Mouse (Mus musculus) cerebellum, adult 2 months (tissue): ENCODE measurements around the gene Upb1. TPM values are rescaled to one million over a fixed set of nuclear protein-coding genes. Genes with fewer than 3 reads are reported as not detected.
"Not testable (repeated sequence)": the region's sequence is repeated elsewhere in the genome, so short reads cannot be mapped to it uniquely, and the experiment has no call there.

Source experiments
- DNase-seq, 2 experiments: peaks; one replicate each; pipeline ENCODE4 v3.0.0; 2021
- H3K27ac ChIP-seq: fragments of 200-500 bp; 2 replicates; pipeline ENCODE4 v1.5.1; 2012; ENCODE audit warnings: low read length, control low read depth, inconsistent platforms; ENCODE audit not compliant: insufficient read depth
- H3K27me3 ChIP-seq: fragments of 200-500 bp; 2 replicates; pipeline ENCODE4 v1.6.1; 2012; ENCODE audit warnings: inconsistent platforms, mild to moderate bottlenecking, low read length, moderate library complexity; ENCODE audit not compliant: control insufficient read depth, insufficient read depth
- H3K4me1 ChIP-seq: fragments of 200-500 bp; 2 replicates; pipeline ENCODE4 v1.6.1; 2011; ENCODE audit warnings: low read length; ENCODE audit not compliant: control insufficient read depth, insufficient read depth
- H3K4me3 ChIP-seq: fragments of 200-500 bp; replicated peaks from 2 replicates; pipeline ENCODE3; 2011; ENCODE audit warnings: mild to moderate bottlenecking, low read depth, low read length, control low read depth; ENCODE audit not compliant: insufficient read depth
- CTCF ChIP-seq: fragments of 200-500 bp; IDR thresholded peaks from 2 replicates; pipeline ENCODE4 v1.5.1; 2011; ENCODE audit warnings: low read depth, mild to moderate bottlenecking, control low read depth, low read length, moderate library complexity, borderline replicate concordance; ENCODE audit not compliant: insufficient read depth
- POLR2A ChIP-seq: fragments of 200-500 bp; IDR thresholded peaks from 2 replicates; pipeline ENCODE4 v1.6.1; 2011; ENCODE audit warnings: low read length, control low read depth, borderline replicate concordance; ENCODE audit not compliant: insufficient read depth
- WGBS: fragments of 180-500 bp; shearing (Covaris S2); methylation state at CpG from one replicate; pipeline ENCODE4 v1.1.7; 2018; 5-methylcytosine and 5-hydroxymethylcytosine counted together
- polyA plus RNA-seq: library from polyadenylated mRNA; depleted of rRNA; stranded (reverse); fragments of >200 nt; gene quantifications from 2 replicates; pipeline ENCODE4 v1.2.3, GENCODE M21; 2012

Gene Upb1
- polyA plus RNA-seq, 1 experiment, result 0.20 TPM

- 53% methylated on average over 2 of the region's 2 CpGs for WGBS
- no peak for TF ChIP-seq CTCF
- no peak for TF ChIP-seq POLR2A
These were observed 10.8 kb upstream of the Upb1 start for GRCm38 (mm10) chr10:75390156-75390555.

GRCm38 (mm10) chr10:75390832-75391231 is 10.1 kb upstream of the Upb1 start:
- WGBS, result 85% methylated on average over 4 of the region's 4 CpGs
- H3K4me1 ChIP-seq, result no peaks in the 10 kb centered on the region
- DNase-seq, result no peak
- H3K4me3 ChIP-seq, result no peak overlapping the region
- no peaks in the 10 kb centered on the region for H3K27me3 ChIP-seq
- peak; percentile 28; the same call in 1 of the 2 replicates for TF ChIP-seq CTCF
- no peak for TF ChIP-seq POLR2A
- H3K27ac ChIP-seq, result no peak overlapping the region

More at GRCm38 (mm10) chr10:75390156-75390555, 10.8 kb upstream of the Upb1 start:
- no peaks in the 10 kb centered on the region for H3K27me3 ChIP-seq
- H3K4me3 ChIP-seq, result no peak overlapping the region
- DNase-seq, result no peak
- no peak overlapping the region for H3K27ac ChIP-seq
- H3K4me1 ChIP-seq, result no peaks in the 10 kb centered on the region

- WGBS, result 91% methylated on average over 8 of the region's 8 CpGs
- 0 out of 2 replicates have a peak, but pooled peaks cover 3% of the 10 kb centered on the region for H3K4me1 ChIP-seq
These were observed 6.1 kb upstream of the Upb1 start for GRCm38 (mm10) chr10:75394796-75395195.

GRCm38 (mm10) chr10:75396966-75397365 is 3.9 kb upstream of the Upb1 start:
- Histone ChIP-seq H3K27me3 (no peaks in the 10 kb centered on the region), H3K4me3 (no peak overlapping the region), H3K4me1 (0 out of 2 replicates have a peak, but pooled peaks cover 3% of the 10 kb centered on the region), H3K27ac (no peak overlapping the region)
- 39% methylated on average over 14 of the region's 14 CpGs for WGBS
- TF ChIP-seq POLR2A (no peak), CTCF (no peak)
- peak; percentile 32 to 36 for DNase-seq

More at GRCm38 (mm10) chr10:75394796-75395195, 6.1 kb upstream of the Upb1 start:
- TF ChIP-seq CTCF, result no peak
- TF ChIP-seq POLR2A, result no peak
- no peak overlapping the region for H3K27ac ChIP-seq
- H3K27me3 ChIP-seq, result no peaks in the 10 kb centered on the region
- no peak overlapping the region for H3K4me3 ChIP-seq
- DNase-seq, result no peak

- no peaks in the 10 kb centered on the region for H3K27me3 ChIP-seq
- WGBS, result 95% methylated on average over 8 of the region's 8 CpGs
- no peak for DNase-seq
- no peak overlapping the region for H3K4me3 ChIP-seq
- no peak overlapping the region for H3K27ac ChIP-seq
- TF ChIP-seq CTCF (no peak), POLR2A (no peak)
- no peaks in the 10 kb centered on the region for H3K4me1 ChIP-seq
These were observed 5.0 kb downstream of the Upb1 start for GRCm38 (mm10) chr10:75405916-75406315.

- H3K27me3 ChIP-seq, result no peaks in the 10 kb centered on the region
- DNase-seq, result peak; percentile 64 to 75
- H3K27ac ChIP-seq, result no peak overlapping the region
- WGBS, result 10% methylated on average over 13 of the region's 13 CpGs
- no peak for TF ChIP-seq POLR2A
- no peak for TF ChIP-seq CTCF
- H3K4me1 ChIP-seq, result no peaks in the 10 kb centered on the region
- H3K4me3 ChIP-seq, result peak overlapping the region; percentile 25
These were observed 5.8 kb downstream of the Upb1 start for GRCm38 (mm10) chr10:75406755-75407154.

GRCm38 (mm10) chr10:75407741-75408140 is 6.8 kb downstream of the Upb1 start:
- no peaks in the 10 kb centered on the region for H3K27me3 ChIP-seq
- WGBS, result 82% methylated on average over 4 of the region's 4 CpGs
- TF ChIP-seq POLR2A, result no peak
- TF ChIP-seq CTCF, result no peak

GRCm38 (mm10) chr10:75411343-75412113 is 10.6 kb downstream of the Upb1 start:
- 55% methylated on average over 10 of the region's 10 CpGs for WGBS
- H3K4me1 ChIP-seq, DNase-seq, H3K27ac ChIP-seq, H3K4me3 ChIP-seq, H3K27me3 ChIP-seq: not testable (repeated sequence)

More at GRCm38 (mm10) chr10:75407741-75408140, 6.8 kb downstream of the Upb1 start:
- Histone ChIP-seq H3K4me1 (no peaks in the 10 kb centered on the region), H3K4me3 (no peak overlapping the region), H3K27ac (no peak overlapping the region)
- no peak for DNase-seq
